In the genomic region with DNA sequence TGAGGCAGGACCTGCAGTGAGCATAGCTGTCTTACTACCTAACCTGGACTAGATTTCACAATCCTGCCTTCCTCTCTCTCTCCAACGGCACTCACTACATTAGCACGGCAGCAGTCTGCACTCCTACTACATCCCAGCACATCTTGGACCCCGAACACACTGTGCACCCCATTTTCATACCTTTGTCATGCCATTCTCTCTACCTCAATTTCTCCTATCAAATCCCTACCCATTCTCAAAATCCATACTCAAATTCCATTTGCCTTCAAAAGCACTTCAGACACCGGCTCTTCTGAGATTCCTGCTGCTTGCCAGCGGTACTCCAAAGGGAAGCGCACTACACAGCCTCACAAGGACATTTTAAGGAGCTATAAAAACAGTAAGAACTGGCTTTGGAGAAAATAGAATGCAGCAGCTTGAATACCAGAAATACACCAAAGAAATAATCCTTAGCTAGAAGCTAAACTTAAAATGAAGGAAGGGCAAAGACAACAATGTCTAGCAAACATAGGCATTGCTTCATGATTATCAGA, we compare ENCODE assay signal across 16 mouse cellular contexts. TPM values are rescaled to one million over a fixed set of nuclear protein-coding genes. Genes with fewer than 3 reads are reported as not detected.
DNase-seq lines count a peak whose midpoint lies in the region; TF ChIP-seq lines count a peak whose summit lies in the region.
"Had no signal": no experiment of that assay in that cellular context is flagged by ENCODE, and none has a peak within 500 bp of the region (broad histone marks: within the 10 kb centered on the region; RNA-seq: fewer than 3 reads in every experiment).

No protein-coding gene starts in this region.

- H3K4me3 ChIP-seq in left cerebral cortex, adult 2 months: no peak overlapping the region
- H3K4me3 ChIP-seq: embryonic facial prominence, embryonic 12.5 days; hindbrain, embryonic 10.5 days; kidney, embryonic 15.5 days; liver, embryonic 12.5 days; neural tube, embryonic 12.5 days had no signal

- H3K27ac ChIP-seq in left cerebral cortex, adult 2 months: peak overlapping the region; percentile 55
- H3K27ac ChIP-seq: embryonic facial prominence, embryonic 12.5 days; hindbrain, embryonic 10.5 days; kidney, embryonic 15.5 days; liver, embryonic 12.5 days; neural tube, embryonic 12.5 days had no signal

- no peak for TF ChIP-seq CTCF in left cerebral cortex, adult 2 months (IDR thresholded peaks at IDR 0.05)

- DNase-seq in adrenal gland, adult 2 months: peak; percentile 11
- DNase-seq in adrenal gland, postnatal 4 days (ENCODE audit: low spot score in 2 of 2): no peak
- DNase-seq in left cerebral cortex, adult 2 months (ENCODE audit: extremely low spot score in 1 of 2, low spot score in 2 of 2): no peak
- no peak for DNase-seq in left cerebral cortex, postnatal 36 days (ENCODE audit: low spot score in 2 of 2)
- peak; percentile 33 for DNase-seq in lung, postnatal 10 days
- DNase-seq in right cerebral cortex, postnatal 36 days (ENCODE audit: low spot score in 2 of 2): no peak
- DNase-seq in cerebellum, postnatal 36 days: no peak
- no peak for DNase-seq in left cerebral cortex, adult 8-10 months (ENCODE audit: low spot score in 2 of 2)
- DNase-seq: cerebellum, adult 18-20 months; forebrain, postnatal 0 days; gastrocnemius, postnatal 14 days had no signal

- intact Hi-C loops in left cerebral cortex, adult 2 months (cut with DNase I): no loop called here
- intact Hi-C loops in left cerebral cortex, postnatal 36 days (cut with DNase I): no loop called here

RNA-seq across cellular contexts. Expression of a gene that starts 28.0 kb away (rescaled TPM):
- total RNA-seq in adrenal gland, adult 2 months (2021): 10 to 100 TPM; 18.9 to 20.1 TPM
- 2.7 and 2.8 TPM in 2 replicates for polyA plus RNA-seq in adrenal gland, adult 2 months (2012; rRNA removed)
- total RNA-seq in adrenal gland, postnatal 4 days (2021): 10 to 100 TPM; 27.8 to 31.1 TPM
- 10 to 100 TPM; 47.2 to 50.7 TPM for total RNA-seq in left cerebral cortex, adult 2 months (2021)
- total RNA-seq in left cerebral cortex, postnatal 36 days (2021): 10 to 100 TPM; 56.2 to 58.7 TPM
- total RNA-seq in left cerebral cortex, adult 8-10 months (2022): 10 to 100 TPM; 42.0 to 51.7 (median 48.7) TPM

RNA-seq across cellular contexts. Expression of a gene that starts 28.1 kb away (rescaled TPM):
- 100 to 1,000 TPM; 353 to 369 TPM for total RNA-seq in adrenal gland, adult 2 months (2021)
- 125 and 154 TPM in 2 replicates for polyA plus RNA-seq in adrenal gland, adult 2 months (2012; rRNA removed)
- total RNA-seq in adrenal gland, postnatal 4 days (2021): 100 to 1,000 TPM; 288 to 291 TPM
- 100 to 1,000 TPM; 204 to 206 TPM for total RNA-seq in left cerebral cortex, adult 2 months (2021)
- 100 to 1,000 TPM; 205 to 224 TPM for total RNA-seq in left cerebral cortex, postnatal 36 days (2021)
- total RNA-seq in left cerebral cortex, adult 8-10 months (2022): 100 to 1,000 TPM; 210 to 244 (median 232) TPM

Comparison
In these comparisons a context has a peak if more than half of its experiments do, and no peak if none do; other contexts are left out.
1. DNase-seq: peak in adrenal gland, adult 2 months (single experiment) and lung, postnatal 10 days (single experiment); none in adrenal gland, postnatal 4 days (0 of 2), left cerebral cortex, adult 2 months (0 of 2), left cerebral cortex, postnatal 36 days (0 of 2), right cerebral cortex, postnatal 36 days (0 of 2), cerebellum, postnatal 36 days (0 of 2) and left cerebral cortex, adult 8-10 months (0 of 2).